Mouse (Mus musculus): ENCODE results near the gene Ffar1.
A peak's percentile ranks its signal among the peaks of the same experiment; 100 is the strongest.

DNA sequence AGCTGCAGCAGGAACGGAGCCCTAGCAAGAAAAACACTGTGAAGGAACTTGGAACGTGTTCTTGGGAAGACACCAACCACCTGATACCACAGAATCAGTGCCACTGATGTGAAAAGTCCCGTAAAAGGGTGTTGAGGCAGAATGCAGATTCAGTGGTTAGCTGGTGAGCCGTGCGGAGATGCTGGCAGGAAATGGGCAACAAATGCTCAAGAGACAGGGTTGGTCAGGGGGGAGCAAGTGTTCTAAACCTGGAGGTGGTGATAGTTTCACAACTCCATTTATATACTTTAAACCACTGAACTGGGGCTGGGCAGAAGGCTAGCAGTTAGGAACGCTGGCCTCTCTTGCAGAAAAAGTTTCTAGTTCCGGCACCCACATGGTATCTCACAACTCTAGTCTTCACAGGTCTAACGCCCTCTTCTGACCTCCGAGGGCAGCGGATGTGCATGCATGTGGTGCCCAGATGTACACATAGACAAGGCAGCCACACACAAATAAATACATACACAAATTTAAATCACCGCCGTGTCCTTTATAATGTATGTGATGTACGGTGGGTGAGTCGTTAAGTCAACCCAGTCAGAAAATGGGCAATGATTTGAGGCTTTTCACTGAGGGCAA is 26.3 kb upstream of the Ffar1 start:
- TF ChIP-seq CTCF (IDR thresholded peaks at IDR 0.05; ENCODE audit: control insufficient read depth, insufficient read depth, low read length) = peak; percentile 22; the same call in 1 of the 2 replicates
- TF ChIP-seq POLR2A (IDR thresholded peaks at IDR 0.05; ENCODE audit: borderline replicate concordance, control insufficient read depth, low read depth, low read length) = no peak
